ENCODE assay signal across 16 mouse cellular contexts in genomic region chr12:85640852-85641563, GRCm38 (mm10). TPM values are rescaled to one million over a fixed set of nuclear protein-coding genes. Genes with fewer than 3 reads are reported as not detected.
DNase-seq lines count a peak whose midpoint lies in the region; ATAC-seq and TF ChIP-seq lines count a peak whose summit lies in the region.
"Had no signal": no experiment of that assay in that cellular context is flagged by ENCODE, and none has a peak within 500 bp of the region (broad histone marks: within the 10 kb centered on the region; RNA-seq: fewer than 3 reads in every experiment).

No protein-coding gene starts in this region.

- H3K4me3 ChIP-seq in hindbrain, embryonic 10.5 days, result no peak overlapping the region
- no peak overlapping the region for H3K4me3 ChIP-seq in hindbrain, embryonic 11.5 days (ENCODE audit: low read depth, low read length)
- H3K4me3 ChIP-seq in MEL (ENCODE audit: control insufficient read depth in 1 of 2, insufficient read depth in 1 of 2, low read depth in 2 of 2, low read length in 2 of 2), result no peak overlapping the region
- no peak overlapping the region for H3K4me3 ChIP-seq in heart, embryonic 15.5 days
- H3K4me3 ChIP-seq: neural tube, embryonic 13.5 days had no signal

- TF ChIP-seq RAD21 in MEL (IDR thresholded peaks at IDR 0.05; ENCODE audit: low read depth, low read length), result no peak

- peak; percentile 77 to 91 for TF ChIP-seq EP300 in MEL (IDR thresholded peaks at IDR 0.05; ENCODE audit: low read depth in 1 of 2, low read length in 2 of 2)

- H3K27me3 ChIP-seq in hindbrain, embryonic 10.5 days (ENCODE audit: insufficient read depth, poor library complexity, severe bottlenecking), result no peaks in the 10 kb centered on the region
- no peaks in the 10 kb centered on the region for H3K27me3 ChIP-seq in hindbrain, embryonic 11.5 days (ENCODE audit: control insufficient read depth, insufficient read depth, low read length)
- no peaks in the 10 kb centered on the region; a peak in 1 of 4 replicates for H3K27me3 ChIP-seq in MEL (ENCODE audit: control insufficient read depth in 1 of 2, insufficient read depth in 2 of 2, low read length in 2 of 2)
- H3K27me3 ChIP-seq in heart, embryonic 15.5 days, result no peaks in the 10 kb centered on the region
- H3K27me3 ChIP-seq: neural tube, embryonic 13.5 days had no signal

- peaks cover 12% of the 10 kb centered on the region for H3K4me1 ChIP-seq in hindbrain, embryonic 10.5 days (replicated peaks)
- no peaks in the 10 kb centered on the region for H3K4me1 ChIP-seq in hindbrain, embryonic 11.5 days (replicated peaks; ENCODE audit: control insufficient read depth, insufficient read depth, low read length)
- peaks cover 5 to 15% of the 10 kb centered on the region in 2 experiments for H3K4me1 ChIP-seq in MEL (ENCODE audit: control insufficient read depth in 1 of 2, insufficient read depth in 2 of 2, low read length in 2 of 2)
- peaks cover 36% of the 10 kb centered on the region for H3K4me1 ChIP-seq in heart, embryonic 15.5 days (replicated peaks)

- TF ChIP-seq POLR2A in MEL (IDR thresholded peaks at IDR 0.05; ENCODE audit: control insufficient read depth in 1 of 2, insufficient read depth in 1 of 2, low read depth in 1 of 2, low read length in 2 of 2, poor library complexity in 1 of 2), result no peak

- ATAC-seq in hindbrain, embryonic 11.5 days (ENCODE audit: low FRiP score), result no peak
- ATAC-seq in heart, embryonic 15.5 days (replicated peaks; ENCODE audit: insufficient number of reproducible peaks, insufficient read depth, low FRiP score, low read depth), result peak; percentile 50; the same call in 1 of the 2 replicates
- peak; percentile 60 for ATAC-seq in megakaryocyte-erythroid progenitor cell, adult 5-6 weeks (replicated peaks; ENCODE audit: low FRiP score, low TSS enrichment, poor library complexity, severe bottlenecking)

- WGBS in hindbrain, embryonic 10.5 days, result 83% methylated on average over 10 of the region's 10 CpGs
- WGBS in hindbrain, embryonic 11.5 days, result 87% methylated on average over 10 of the region's 10 CpGs
- WGBS in heart, embryonic 15.5 days, result 42% methylated on average over 10 of the region's 10 CpGs

- peak overlapping the region; percentile 62; the same call in 1 of the 2 replicates for H3K27ac ChIP-seq in hindbrain, embryonic 10.5 days
- H3K27ac ChIP-seq in hindbrain, embryonic 11.5 days (ENCODE audit: low read depth, low read length), result no peak overlapping the region
- 0 out of 2 replicates have a peak overlapping the region, but pooled peaks have one; percentile 6 for H3K27ac ChIP-seq in MEL (ENCODE audit: control insufficient read depth, low read depth, low read length)
- H3K27ac ChIP-seq in heart, embryonic 15.5 days, result peak overlapping the region; percentile 55
- H3K27ac ChIP-seq: kidney, postnatal 0 days; neural tube, embryonic 13.5 days had no signal

- 0 out of 2 replicates have a peak, but pooled peaks cover 4% of the 10 kb centered on the region for H3K36me3 ChIP-seq in hindbrain, embryonic 10.5 days
- no peaks in the 10 kb centered on the region for H3K36me3 ChIP-seq in hindbrain, embryonic 11.5 days (ENCODE audit: control insufficient read depth, insufficient read depth, low read length)
- peaks cover 0 to 10% of the 10 kb centered on the region in 2 experiments; a peak in 2 of 4 replicates for H3K36me3 ChIP-seq in MEL (ENCODE audit: control insufficient read depth in 1 of 2, insufficient read depth in 2 of 2, low read length in 2 of 2)
- peaks cover 7% of the 10 kb centered on the region for H3K36me3 ChIP-seq in heart, embryonic 15.5 days

- no peak for TF ChIP-seq CTCF in MEL (IDR thresholded peaks at IDR 0.05 in 2 of 3, conservative IDR thresholded peaks at IDR 0.05 in 1 of 3; ENCODE audit: control insufficient read depth in 1 of 3, insufficient read depth in 1 of 3, low read depth in 2 of 3, low read length in 3 of 3, poor library complexity in 1 of 3, severe bottlenecking in 1 of 3)

- DNase-seq in hindbrain, embryonic 10.5 days (ENCODE audit: low spot score), result no peak
- no peak for DNase-seq in hindbrain, embryonic 11.5 days (ENCODE audit: low spot score)
- DNase-seq in MEL (ENCODE audit: low read depth, low spot score), result peak; percentile 63
- no peak for DNase-seq in frontal cortex, postnatal 25 days (ENCODE audit: low spot score in 2 of 2)
- no peak for DNase-seq in embryo, embryonic 9.5 days (ENCODE audit: extremely low spot score)
- DNase-seq in right cerebral cortex, postnatal 10 days (ENCODE audit: low spot score in 2 of 2), result no peak
- DNase-seq: adrenal gland, postnatal 14 days; gastrocnemius, postnatal 36 days; layer of hippocampus, postnatal 36 days; thymus, adult 18-20 months had no signal

- no peaks in the 10 kb centered on the region for H3K9me3 ChIP-seq in hindbrain, embryonic 10.5 days
- no peaks in the 10 kb centered on the region for H3K9me3 ChIP-seq in hindbrain, embryonic 11.5 days (ENCODE audit: control insufficient read depth, low read length)
- no peaks in the 10 kb centered on the region for H3K9me3 ChIP-seq in MEL (replicated peaks; ENCODE audit: insufficient read depth, low read length)
- no peaks in the 10 kb centered on the region for H3K9me3 ChIP-seq in heart, embryonic 15.5 days (replicated peaks)
- H3K9me3 ChIP-seq: neural tube, embryonic 13.5 days had no signal

- no peak overlapping the region for H3K9ac ChIP-seq in hindbrain, embryonic 11.5 days (ENCODE audit: low read depth, low read length)
- H3K9ac ChIP-seq in MEL (ENCODE audit: control insufficient read depth, low read depth, low read length, poor library complexity, severe bottlenecking), result no peak overlapping the region
- no peak overlapping the region for H3K9ac ChIP-seq in heart, embryonic 15.5 days
- H3K9ac ChIP-seq: neural tube, embryonic 13.5 days had no signal

- no peaks in the 10 kb centered on the region for H3K79me2 ChIP-seq in MEL (ENCODE audit: control insufficient read depth, insufficient read depth, low read length, poor library complexity)

- no peak overlapping the region for H3K4me2 ChIP-seq in hindbrain, embryonic 11.5 days (replicated peaks; ENCODE audit: low read depth, low read length)
- H3K4me2 ChIP-seq in heart, embryonic 15.5 days, result no peak overlapping the region
- H3K4me2 ChIP-seq: liver, embryonic 11.5 days; midbrain, embryonic 11.5 days; neural tube, embryonic 13.5 days had no signal

TF ChIP-seq in MEL, 35 proteins besides CTCF, POLR2A, EP300 and RAD21:
- TF ChIP-seq ELF1 (IDR thresholded peaks at IDR 0.05; ENCODE audit: low read depth, low read length) (0 out of 2 replicates have a peak, but pooled peaks have one; percentile 16), TCF12 (IDR thresholded peaks at IDR 0.05; ENCODE audit: low read depth, low read length) (peak; percentile 83), RCOR1 (IDR thresholded peaks at IDR 0.05; ENCODE audit: low read depth, low read length) (peak; percentile 55), ETS1 (IDR thresholded peaks at IDR 0.05; ENCODE audit: low read depth, low read length) (0 out of 2 replicates have a peak, but pooled peaks have one; percentile 28), MYB (IDR thresholded peaks at IDR 0.05; ENCODE audit: low read depth, low read length) (no peak), GATA1 (IDR thresholded peaks at IDR 0.05; ENCODE audit: low read depth, low read length) (peak; percentile 86), CHD1 (IDR thresholded peaks at IDR 0.05; ENCODE audit: low read depth, low read length) (no peak), HCFC1 (IDR thresholded peaks at IDR 0.05; ENCODE audit: low read depth, low read length) (0 out of 2 replicates have a peak, but pooled peaks have one; percentile 9), ZMIZ1 (IDR thresholded peaks at IDR 0.05; ENCODE audit: low read depth, low read length) (no peak), USF1 (IDR thresholded peaks at IDR 0.05; ENCODE audit: low read depth, low read length) (no peak), TAL1 (IDR thresholded peaks at IDR 0.05; ENCODE audit: low read length) (peak; percentile 64)
TF ChIP-seq in MEL: peak in this region for 7.

RNA-seq across cellular contexts. Expression of gene Jdp2, which starts 42.2 kb away (rescaled TPM):
- 0.25 TPM in 1 of 2 replicates, not detected in the other for polyA plus RNA-seq in hindbrain, embryonic 10.5 days (2016; fragmentation: Nextera tagmentation; extraction: Ambion mirVana)
- polyA plus RNA-seq in hindbrain, embryonic 11.5 days (2014; fragmentation: Nextera tagmentation; extraction: Ambion mirVana), result 0.25 and 0.43 TPM in 2 replicates
- 2.3 and 8.1 TPM in 2 replicates for total RNA-seq in MEL (2012; rRNA removed)
- 1 to 10 TPM in 1 of 2 experiments, not detected in 1; 9.1 TPM for polyA plus RNA-seq in MEL (2012; ENCODE audit: insufficient read depth in 1 of 2, insufficient read length in 2 of 2, low read depth in 1 of 2, low replicate concordance in 2 of 2, missing spikeins in 1 of 2)
- 0.37 and 0.96 TPM in 2 replicates for polyA plus RNA-seq in heart, embryonic 15.5 days (2015; fragmentation: Nextera tagmentation; extraction: Ambion mirVana)
- 0.47 TPM in 1 of 2 replicates, not detected in the other for total RNA-seq in megakaryocyte-erythroid progenitor cell, adult 5-6 weeks (2014; fragmentation: Nextera tagmentation)
- total RNA-seq in megakaryocyte-erythroid progenitor cell, adult 5-6 weeks (2017), result 1.1 and 2.1 TPM in 2 replicates

RNA-seq across cellular contexts. Expression of gene Batf, which starts 45.5 kb away (rescaled TPM):
- 2.2 and 2.5 TPM in 2 replicates for polyA plus RNA-seq in hindbrain, embryonic 10.5 days (2016; fragmentation: Nextera tagmentation; extraction: Ambion mirVana)
- polyA plus RNA-seq in hindbrain, embryonic 11.5 days (2014; fragmentation: Nextera tagmentation; extraction: Ambion mirVana), result 1.8 and 2.2 TPM in 2 replicates
- total RNA-seq in MEL (2012; rRNA removed), result 16.8 and 19.9 TPM in 2 replicates
- 10 to 100 TPM in 1 of 2 experiments, not detected in 1; 14.4 TPM for polyA plus RNA-seq in MEL (2012; ENCODE audit: insufficient read depth in 1 of 2, insufficient read length in 2 of 2, low read depth in 1 of 2, low replicate concordance in 2 of 2, missing spikeins in 1 of 2)
- polyA plus RNA-seq in heart, embryonic 15.5 days (2015; fragmentation: Nextera tagmentation; extraction: Ambion mirVana), result 4.0 and 5.5 TPM in 2 replicates
- 3.3 and 4.7 TPM in 2 replicates for total RNA-seq in megakaryocyte-erythroid progenitor cell, adult 5-6 weeks (2014; fragmentation: Nextera tagmentation)
- total RNA-seq in megakaryocyte-erythroid progenitor cell, adult 5-6 weeks (2017), result 10.4 and 32.5 TPM in 2 replicates
- total RNA-seq: gastrocnemius, postnatal 36 days had no signal
